Mouse (Mus musculus) MEL (cell line): ENCODE measurements around the gene BC034090.

Experiments used
- GABPA ChIP-seq: IDR thresholded peaks from 2 replicates; pipeline ENCODE4 v1.6.1; 2012; ENCODE audit warnings: low read depth, mild to moderate bottlenecking, inconsistent platforms, low read length, improper control_type of control experiment, moderate library complexity
- HCFC1 ChIP-seq: IDR thresholded peaks from 2 replicates; pipeline ENCODE4 v1.6.1; 2012; ENCODE audit warnings: low read depth, mild to moderate bottlenecking, inconsistent platforms, low read length, improper control_type of control experiment, moderate library complexity
- USF1 ChIP-seq: IDR thresholded peaks from 2 replicates; pipeline ENCODE4 v1.6.1; 2014; ENCODE audit warnings: low read depth, mild to moderate bottlenecking, inconsistent platforms, low read length, improper control_type of control experiment, moderate library complexity

DNA sequence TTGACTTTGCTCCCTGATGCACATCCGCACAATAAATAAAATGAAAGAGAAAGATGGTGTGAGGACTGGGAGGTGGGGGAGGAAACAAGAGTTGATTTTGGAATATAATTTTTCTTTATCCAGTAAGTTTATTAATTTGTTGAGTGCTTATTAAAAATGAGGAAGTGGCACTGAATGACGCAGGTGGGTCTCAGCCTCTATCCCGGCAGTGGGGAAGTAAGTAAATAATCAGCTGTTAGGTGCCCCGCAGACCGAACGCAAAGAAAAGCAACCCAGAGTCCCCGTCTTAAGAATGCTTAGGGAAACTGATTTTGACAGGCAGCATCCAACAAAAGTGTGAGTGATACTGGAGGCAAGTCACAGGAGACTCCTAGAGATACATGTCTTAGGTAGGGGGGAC is 39.6 kb upstream of the BC034090 start:
- TF ChIP-seq HCFC1, result no peak
- no peak for TF ChIP-seq GABPA
- TF ChIP-seq USF1, result no peak
